Mouse (Mus musculus) C2C12 (cell line): ENCODE results near the gene Cox4i2. TPM values are rescaled to one million over a fixed set of nuclear protein-coding genes. Genes with fewer than 3 reads are reported as not detected.
A peak's percentile ranks its signal among the peaks of the same experiment; 100 is the strongest.

Experiments used
- H3K27me3 ChIP-seq: one replicate; pipeline ENCODE4 v1.6.1; 2011; ENCODE audit not compliant: control insufficient read depth, insufficient read depth, insufficient read length
- H3K36me3 ChIP-seq: one replicate; pipeline ENCODE4 v1.6.1; 2011; ENCODE audit not compliant: control insufficient read depth, insufficient read depth
- H3K4me3 ChIP-seq: one replicate; pipeline ENCODE4 v1.5.1; 2011; ENCODE audit warnings: mild to moderate bottlenecking, control low read depth; ENCODE audit not compliant: poor library complexity, insufficient read depth, severe bottlenecking
- H3K79me2 ChIP-seq: one replicate; pipeline ENCODE4 v1.6.1; 2011; ENCODE audit not compliant: control insufficient read depth, insufficient read depth
- H3K79me3 ChIP-seq: one replicate; pipeline ENCODE4 v1.6.1; 2011; ENCODE audit warnings: low read depth, control low read depth
- H3ac ChIP-seq: one replicate; pipeline ENCODE3; 2011; ENCODE audit warnings: low read depth; ENCODE audit not compliant: control insufficient read depth, insufficient read length
- CEBPB ChIP-seq: IDR thresholded peaks from one replicate; pipeline ENCODE4 v1.6.1; 2011; ENCODE audit warnings: low read depth, mild to moderate bottlenecking, control low read depth, moderate library complexity
- CTCF ChIP-seq: IDR thresholded peaks from one replicate; pipeline ENCODE4 v1.5.1; 2011; ENCODE audit not compliant: control insufficient read depth, insufficient read depth, insufficient read length
- FOSL1 ChIP-seq: IDR thresholded peaks from one replicate; pipeline ENCODE4 v1.8.0; 2011; ENCODE audit warnings: mild to moderate bottlenecking, low read length; ENCODE audit not compliant: poor library complexity, insufficient read depth, severe bottlenecking
- MAX ChIP-seq: IDR thresholded peaks from one replicate; pipeline ENCODE4 v1.6.1; 2011; ENCODE audit warnings: mild to moderate bottlenecking, control low read depth
- MYOD1 ChIP-seq: IDR thresholded peaks from one replicate; pipeline ENCODE4 v1.6.1; 2011; ENCODE audit warnings: low read depth; ENCODE audit not compliant: control insufficient read depth, insufficient read length
- MYOG ChIP-seq: IDR thresholded peaks from one replicate; pipeline ENCODE4 v1.6.1; 2011; ENCODE audit not compliant: control insufficient read depth, insufficient read length; ENCODE audit errors: extremely low read depth
- USF1 ChIP-seq: IDR thresholded peaks from one replicate; pipeline ENCODE4 v1.6.1; 2011; ENCODE audit warnings: low read depth, mild to moderate bottlenecking, control low read depth, moderate library complexity
- polyA plus RNA-seq: library from polyadenylated mRNA; unstranded; fragments of >200 nt; fragmentation: generic; extraction: Trizol; gene quantifications from one replicate; pipeline ENCODE4 v1.2.1, GENCODE M21; 2012; ENCODE audit warnings: missing spikeins

Cox4i2 gene
- polyA plus RNA-seq, 1 experiment, result 0.39 TPM

DNA sequence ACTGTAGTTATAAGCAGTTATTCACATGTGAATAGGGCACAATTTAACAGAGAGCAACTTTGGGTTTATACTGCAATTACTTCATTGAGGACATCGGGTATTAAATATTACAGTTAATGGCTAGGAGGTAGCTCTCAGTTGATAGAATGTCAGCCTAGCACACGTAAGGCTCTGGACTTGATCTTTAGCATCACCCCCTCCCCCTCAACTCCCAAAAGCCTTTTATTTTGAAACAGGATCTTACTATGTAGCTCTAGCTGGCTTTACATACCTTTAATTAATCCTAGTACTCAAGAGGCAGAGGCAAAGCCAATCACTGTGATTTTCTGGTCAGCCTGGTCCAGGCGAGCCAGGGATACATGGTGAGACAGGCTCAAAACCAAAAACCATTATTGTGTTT is 23.1 kb downstream of the Cox4i2 start:
- Histone ChIP-seq H3ac (no peak overlapping the region), H3K36me3 (peaks cover 29% of the 10 kb centered on the region), H3K79me3 (no peaks in the 10 kb centered on the region), H3K4me3 (no peak overlapping the region), H3K79me2 (peaks cover 12% of the 10 kb centered on the region), H3K27me3 (no peaks in the 10 kb centered on the region)
- TF ChIP-seq FOSL1 (no peak), MYOD1 (no peak), MYOG (no peak), MAX (no peak), USF1 (no peak), CTCF (no peak), CEBPB (no peak)

GRCm38 (mm10) chr2:152780466-152780865 is 26.5 kb downstream of the Cox4i2 start:
- Histone ChIP-seq H3K79me2 (peaks cover 41% of the 10 kb centered on the region), H3ac (no peak overlapping the region), H3K36me3 (peaks cover 55% of the 10 kb centered on the region), H3K79me3 (peaks cover 14% of the 10 kb centered on the region), H3K27me3 (no peaks in the 10 kb centered on the region), H3K4me3 (no peak overlapping the region)
- TF ChIP-seq USF1 (no peak), FOSL1 (no peak), MAX (no peak), MYOG (no peak), CTCF (no peak), CEBPB (no peak)

- H3K79me3 ChIP-seq, result peaks cover 19% of the 10 kb centered on the region
- H3K27me3 ChIP-seq, result no peaks in the 10 kb centered on the region
- H3K36me3 ChIP-seq, result peaks cover 57% of the 10 kb centered on the region
- TF ChIP-seq MYOG, result no peak
- no peak for TF ChIP-seq CTCF
- TF ChIP-seq FOSL1, result no peak
- no peak for TF ChIP-seq MYOD1
- no peak for TF ChIP-seq USF1
- TF ChIP-seq MAX, result no peak
- TF ChIP-seq CEBPB, result no peak
- H3K79me2 ChIP-seq, result peaks cover 49% of the 10 kb centered on the region
- no peak overlapping the region for H3K4me3 ChIP-seq
- no peak overlapping the region for H3ac ChIP-seq
Measured at GRCm38 (mm10) chr2:152781031-152781711, 27.2 kb downstream of the Cox4i2 start.

DNA sequence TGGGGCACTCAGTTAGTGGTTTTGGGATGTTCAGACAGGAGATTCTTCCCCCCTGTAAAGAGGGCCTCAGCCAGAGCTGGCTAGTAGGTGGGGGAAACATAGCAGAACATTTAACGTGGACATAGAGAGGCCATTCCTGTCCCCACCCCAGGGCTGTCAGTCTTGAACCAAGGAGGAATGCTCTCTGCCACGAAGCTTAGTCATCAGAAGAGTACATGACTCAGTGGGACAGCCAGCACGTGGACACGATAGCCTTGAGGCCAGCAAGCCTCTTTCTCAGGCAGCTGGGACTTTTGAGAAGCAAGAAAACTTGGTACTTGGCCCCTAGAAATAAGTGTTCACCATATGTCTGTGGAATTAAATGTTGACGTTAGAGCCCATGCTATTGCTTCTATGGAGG is 28.7 kb downstream of the Cox4i2 start:
- H3ac ChIP-seq, result no peak overlapping the region
- peaks cover 63% of the 10 kb centered on the region for H3K36me3 ChIP-seq
- H3K27me3 ChIP-seq, result no peaks in the 10 kb centered on the region
- no peak overlapping the region for H3K4me3 ChIP-seq
- peaks cover 32% of the 10 kb centered on the region for H3K79me3 ChIP-seq
- TF ChIP-seq MYOG (no peak), CEBPB (no peak), FOSL1 (peak; percentile 29), USF1 (peak; percentile 86), MAX (peak; percentile 98), MYOD1 (no peak), CTCF (no peak)
- peaks cover 63% of the 10 kb centered on the region for H3K79me2 ChIP-seq

DNA sequence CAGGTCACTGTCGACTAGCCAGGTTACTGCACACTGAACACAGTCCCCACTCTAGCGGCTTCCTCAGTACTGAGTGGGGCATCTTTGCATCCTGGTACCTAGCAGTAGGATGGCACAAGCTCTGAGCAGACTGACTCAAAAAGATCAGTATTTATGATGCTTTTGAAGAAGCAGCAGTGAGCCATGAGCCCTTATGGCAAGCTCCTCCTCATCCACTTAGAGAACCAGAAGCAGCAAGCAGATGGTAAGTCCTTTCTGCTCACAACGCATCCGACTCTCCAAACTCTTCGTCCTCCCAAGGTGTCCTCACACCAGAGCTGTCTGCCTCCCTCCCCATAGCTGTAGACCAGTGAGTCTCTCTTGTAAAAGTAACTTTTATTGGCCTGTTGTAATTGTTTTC is 29.3 kb downstream of the Cox4i2 start:
- no peak overlapping the region for H3ac ChIP-seq
- H3K79me2 ChIP-seq, result peaks cover 69% of the 10 kb centered on the region
- peaks cover 59% of the 10 kb centered on the region for H3K36me3 ChIP-seq
- TF ChIP-seq MAX (no peak), FOSL1 (no peak), MYOG (no peak), USF1 (no peak), MYOD1 (no peak), CTCF (no peak), CEBPB (no peak)
- H3K27me3 ChIP-seq, result no peaks in the 10 kb centered on the region
- H3K4me3 ChIP-seq, result no peak overlapping the region
- H3K79me3 ChIP-seq, result peaks cover 38% of the 10 kb centered on the region

GRCm38 (mm10) chr2:152784640-152785039 is 30.7 kb downstream of the Cox4i2 start:
- H3K79me3 ChIP-seq, result peaks cover 40% of the 10 kb centered on the region
- no peak overlapping the region for H3K4me3 ChIP-seq
- TF ChIP-seq CTCF, result no peak
- no peak for TF ChIP-seq MYOG
- no peak for TF ChIP-seq FOSL1
- no peak for TF ChIP-seq CEBPB
- no peak for TF ChIP-seq MYOD1
- TF ChIP-seq MAX, result no peak
- no peak for TF ChIP-seq USF1
- H3K27me3 ChIP-seq, result no peaks in the 10 kb centered on the region
- H3ac ChIP-seq, result no peak overlapping the region
- H3K36me3 ChIP-seq, result peaks cover 54% of the 10 kb centered on the region
- peaks cover 82% of the 10 kb centered on the region for H3K79me2 ChIP-seq
